Mouse (Mus musculus) small intestine, adult 2 months (tissue): ENCODE data around the gene Hist1h4f. TPM values are rescaled to one million over a fixed set of nuclear protein-coding genes. Genes with fewer than 3 reads are reported as not detected.
"Not testable (repeated sequence)": the region's sequence is repeated elsewhere in the genome, so short reads cannot be mapped to it uniquely, and the experiment has no call there.

Experiments used
- H3K27ac ChIP-seq: fragments of 200-500 bp; 2 replicates; pipeline ENCODE4 v1.5.1; 2012; ENCODE audit warnings: low read depth, low read length, control low read depth, inconsistent platforms; ENCODE audit not compliant: insufficient read depth
- H3K27me3 ChIP-seq: fragments of 200-500 bp; 2 replicates; pipeline ENCODE4 v1.6.1; 2012; ENCODE audit warnings: mild to moderate bottlenecking, moderate library complexity, low read length, inconsistent platforms; ENCODE audit not compliant: control insufficient read depth, insufficient read depth
- H3K36me3 ChIP-seq: fragments of 200-500 bp; 2 replicates; pipeline ENCODE4 v1.6.1; 2012; ENCODE audit warnings: mild to moderate bottlenecking, low read length, control low read depth, inconsistent platforms; ENCODE audit not compliant: control insufficient read depth, insufficient read depth
- H3K4me1 ChIP-seq: fragments of 200-500 bp; 2 replicates; pipeline ENCODE4 v1.6.1; 2012; ENCODE audit warnings: low read length, inconsistent platforms, mixed read lengths; ENCODE audit not compliant: control insufficient read depth, insufficient read depth, insufficient read length
- H3K4me3 ChIP-seq: fragments of 200-500 bp; 2 replicates; pipeline ENCODE4 v1.5.1; 2012; ENCODE audit warnings: low read depth, mild to moderate bottlenecking, control low read depth, inconsistent platforms, low read length, moderate library complexity
- CTCF ChIP-seq: fragments of 200-500 bp; IDR thresholded peaks from 2 replicates; pipeline ENCODE4 v1.5.1; 2012; ENCODE audit warnings: low read depth, mild to moderate bottlenecking, control low read depth, inconsistent platforms, low read length, moderate library complexity, mixed read lengths; ENCODE audit not compliant: insufficient replicate concordance, insufficient read length; ENCODE audit errors: extremely low read depth
- POLR2A ChIP-seq: fragments of 200-500 bp; IDR thresholded peaks from 2 replicates; pipeline ENCODE4 v1.6.1; 2012; ENCODE audit warnings: low read depth, mild to moderate bottlenecking, control low read depth, inconsistent platforms, low read length, moderate library complexity
- WGBS: fragments of 180-500 bp; shearing (Covaris S2); methylation state at CpG from one replicate; pipeline ENCODE4 v1.1.7; 2018; 5-methylcytosine and 5-hydroxymethylcytosine counted together
- polyA plus RNA-seq: library from polyadenylated mRNA; depleted of rRNA; stranded (reverse); fragments of >200 nt; gene quantifications from 2 replicates; pipeline ENCODE4 v1.2.3, GENCODE M21; 2012

The Hist1h4f gene
- polyA plus RNA-seq, 1 experiment: 13.6 TPM

- no peak for TF ChIP-seq CTCF
- TF ChIP-seq POLR2A: no peak
- Histone ChIP-seq H3K27ac (peak within 1 kb of the TSS; percentile 79), H3K4me3 (peak within 1 kb of the TSS; percentile 73), H3K27me3 (no peaks in the 10 kb centered on the region), H3K36me3 (no peaks in the 10 kb centered on the region), H3K4me1 (no peaks in the 10 kb centered on the region)
- WGBS: 1% methylated on average over 18 of the region's 18 CpGs
Measured at GRCm38 (mm10) chr13:23575271-23575851, 23.9 kb upstream of the Hist1h4f start, which contains the start of gene Hist1h3d. TSS of gene Hist1h3d (plus strand) at chr13:23575763.

GRCm38 (mm10) chr13:23574546-23575170 is 23.2 kb upstream of the Hist1h4f start:
- not testable (repeated sequence) for H3K36me3 ChIP-seq, H3K4me1 ChIP-seq, H3K27me3 ChIP-seq
- Histone ChIP-seq H3K27ac (peak overlapping the region; percentile 79), H3K4me3 (peak overlapping the region; percentile 52)
- WGBS: 3% methylated on average over 15 of the region's 39 CpGs

- H3K4me1 ChIP-seq, H3K36me3 ChIP-seq, H3K27me3 ChIP-seq: not testable (repeated sequence)
- peak within 1 kb of the TSS; percentile 89 for H3K27ac ChIP-seq
- under 1% methylated on average over 42 of the region's 42 CpGs for WGBS
- H3K4me3 ChIP-seq: peak within 1 kb of the TSS; percentile 65
Measured at GRCm38 (mm10) chr13:23573898-23574524, 22.6 kb upstream of the Hist1h4f start, which contains the start of the genes Hist1h2bf and Hist1h2ad. TSS of gene Hist1h2bf (minus strand) at chr13:23574196. TSS of gene Hist1h2ad (plus strand) at chr13:23574381.

GRCm38 (mm10) chr13:23573034-23573897 is 21.8 kb upstream of the Hist1h4f start:
- 5% methylated on average over 20 of the region's 20 CpGs for WGBS
- not testable (repeated sequence) for H3K27me3 ChIP-seq, H3K4me1 ChIP-seq, H3K36me3 ChIP-seq
- Histone ChIP-seq H3K4me3 (peak overlapping the region; percentile 65), H3K27ac (peak overlapping the region; percentile 89)

GRCm38 (mm10) chr13:23572218-23573033 is 21.0 kb upstream of the Hist1h4f start:
- H3K4me1 ChIP-seq: no peaks in the 10 kb centered on the region
- H3K27ac ChIP-seq: no peak overlapping the region; the same call in 1 of the 2 replicates

GRCm38 (mm10) chr13:23571504-23572217 is 20.2 kb upstream of the Hist1h4f start:
- H3K4me1 ChIP-seq, H3K36me3 ChIP-seq: not testable (repeated sequence)
- WGBS: under 1% methylated on average over 19 of the region's 34 CpGs

More at GRCm38 (mm10) chr13:23572218-23573033, 21.0 kb upstream of the Hist1h4f start:
- H3K27me3 ChIP-seq: no peaks in the 10 kb centered on the region
- 20% methylated on average over 2 of the region's 2 CpGs for WGBS
- no peaks in the 10 kb centered on the region for H3K36me3 ChIP-seq
- H3K4me3 ChIP-seq: no peak overlapping the region
- TF ChIP-seq POLR2A (no peak), CTCF (no peak)

More at GRCm38 (mm10) chr13:23571504-23572217, 20.2 kb upstream of the Hist1h4f start:
- peak overlapping the region; percentile 90 for H3K27ac ChIP-seq
- H3K27me3 ChIP-seq: not testable (repeated sequence)
- H3K4me3 ChIP-seq: peak overlapping the region; percentile 64
